Mouse (Mus musculus) ES-E14 (cell line): Measurements from ENCODE around the gene Pip4k2b.

Experiments used
- CHD2 ChIP-seq: IDR thresholded peaks from 2 replicates; pipeline ENCODE4 v1.6.1; 2014; ENCODE audit warnings: mild to moderate bottlenecking, low read depth, low read length, inconsistent platforms
- HCFC1 ChIP-seq: IDR thresholded peaks from 2 replicates; pipeline ENCODE4 v1.6.1; 2012; ENCODE audit warnings: low read length, inconsistent platforms, borderline replicate concordance; ENCODE audit not compliant: insufficient read depth
- MAFK ChIP-seq: IDR thresholded peaks from 2 replicates; pipeline ENCODE4 v1.6.1; 2014; ENCODE audit warnings: mild to moderate bottlenecking, low read depth, low read length, inconsistent platforms; ENCODE audit not compliant: insufficient read depth
- ZC3H11A ChIP-seq: IDR thresholded peaks from 2 replicates; pipeline ENCODE4 v1.6.1; 2012; ENCODE audit warnings: low read depth, mild to moderate bottlenecking, inconsistent platforms, low read length, borderline replicate concordance
- ZNF384 ChIP-seq: IDR thresholded peaks from 2 replicates; pipeline ENCODE4 v1.6.1; 2012; ENCODE audit warnings: low read depth, low read length, inconsistent platforms

GRCm38 (mm10) chr11:97695712-97696401, 48.6 kb downstream of the Pip4k2b start:
- no peak for TF ChIP-seq ZC3H11A
- TF ChIP-seq HCFC1 = no peak
- no peak for TF ChIP-seq ZNF384
- TF ChIP-seq MAFK = no peak
- no peak for TF ChIP-seq CHD2
